Mouse (Mus musculus) lung, embryonic 16.5 days (tissue): ENCODE measurements at regions not wholly inside any gene's neighbourhood (a gene's known extent, or its start where the extent isn't known, plus 50 kb on each side); places are given as distances from the start of the nearest gene placed in this dataset.
A peak's percentile ranks its signal among the peaks of the same experiment; 100 is the strongest.
"Not testable (repeated sequence)": the region's sequence is repeated elsewhere in the genome, so short reads cannot be mapped to it uniquely, and the experiment has no call there.

Source experiments
- ATAC-seq: fragments of 200-750 bp; cut with Nextera tagmentation; 2 replicates; pipeline ENCODE4 v1.8.0; 2017; ENCODE audit warnings: low read depth, mild to moderate bottlenecking, moderate library complexity
- H3K27ac ChIP-seq: fragments of 300-500 bp; sonication (generic); 2 replicates; pipeline ENCODE4 v1.5.1; 2014; ENCODE audit warnings: mild to moderate bottlenecking, control low read depth, low read length
- H3K27me3 ChIP-seq: fragments of 300-500 bp; sonication (generic); 2 replicates; pipeline ENCODE4 v1.6.1; 2014; ENCODE audit warnings: low read depth, low read length, mixed read lengths; ENCODE audit not compliant: control insufficient read depth, insufficient read depth
- H3K36me3 ChIP-seq: fragments of 300-500 bp; sonication (generic); 2 replicates; pipeline ENCODE4 v1.6.1; 2014; ENCODE audit warnings: low read length; ENCODE audit not compliant: control insufficient read depth, insufficient read depth
- H3K4me1 ChIP-seq: fragments of 300-500 bp; sonication (generic); replicated peaks from 2 replicates; pipeline ENCODE4 v1.6.1; 2014; ENCODE audit warnings: low read length, mixed read lengths; ENCODE audit not compliant: control insufficient read depth, insufficient read depth
- H3K4me2 ChIP-seq: fragments of 300-500 bp; sonication (generic); 2 replicates; pipeline ENCODE4 v1.6.1; 2014; ENCODE audit warnings: low read depth, low read length, control low read depth
- H3K4me3 ChIP-seq: fragments of 300-500 bp; sonication (generic); 2 replicates; pipeline ENCODE4 v1.5.1; 2014; ENCODE audit warnings: mild to moderate bottlenecking, low read length, control low read depth
- H3K9ac ChIP-seq: fragments of 300-500 bp; sonication (generic); 2 replicates; pipeline ENCODE4 v1.6.1; 2014; ENCODE audit warnings: low read length, control low read depth
- H3K9me3 ChIP-seq: fragments of 300-500 bp; sonication (generic); 2 replicates; pipeline ENCODE4 v1.6.1; 2016; ENCODE audit warnings: low read length; ENCODE audit not compliant: control insufficient read depth
- WGBS: fragments of 180-500 bp; shearing (Covaris S2); extraction: QIAGEN DNeasy Blood & Tissue Kit; methylation state at CpG from one replicate; pipeline ENCODE4 v1.1.7; 2014; 5-methylcytosine and 5-hydroxymethylcytosine counted together

DNA sequence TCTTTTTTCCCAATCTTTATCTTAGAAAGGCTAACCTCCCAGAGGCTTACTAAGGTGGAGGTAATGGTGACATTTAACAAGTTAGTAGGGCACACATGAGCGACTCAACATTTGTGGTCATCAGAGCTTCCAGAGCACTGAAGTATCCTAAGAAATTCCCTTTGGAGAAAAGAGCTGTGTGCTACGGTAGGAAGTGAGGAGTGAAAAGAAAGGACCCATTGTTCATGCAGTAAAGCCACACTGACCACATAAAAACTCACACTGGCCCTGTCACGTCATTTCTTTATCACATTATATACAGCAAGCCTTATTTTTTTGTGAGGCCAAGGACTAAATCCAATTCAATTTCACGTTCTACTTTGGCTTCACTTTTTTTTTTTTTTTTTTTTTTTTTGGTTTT, 80.7 kb upstream of the Dynlt1c start:
- not testable (repeated sequence) for H3K9me3 ChIP-seq, H3K27ac ChIP-seq, H3K36me3 ChIP-seq, H3K4me1 ChIP-seq, H3K9ac ChIP-seq, ATAC-seq, H3K27me3 ChIP-seq, H3K4me3 ChIP-seq, H3K4me2 ChIP-seq
- WGBS: 56% methylated on average over 4 of the region's 4 CpGs

DNA sequence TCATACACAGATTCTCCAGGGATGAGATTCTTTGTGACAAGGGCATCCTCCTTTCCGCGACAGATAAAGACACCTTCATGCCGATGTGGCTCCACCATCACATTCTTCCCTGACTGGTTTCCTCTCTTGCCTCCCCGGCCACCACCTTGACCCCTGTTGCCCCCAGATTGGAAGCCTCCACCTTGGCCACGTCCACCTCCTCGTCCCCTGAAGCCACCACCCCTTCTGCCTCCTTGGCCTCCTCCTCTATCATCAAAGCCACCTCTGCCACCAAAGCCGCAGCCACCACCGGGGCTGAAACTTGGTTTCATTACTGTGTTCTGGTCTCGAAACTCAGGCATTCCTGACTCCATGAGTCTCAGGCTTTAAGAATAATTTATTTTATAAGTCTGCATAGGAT, 79.3 kb upstream of the Dynlt1c start:
- H3K27ac ChIP-seq, H3K4me2 ChIP-seq, ATAC-seq, H3K4me3 ChIP-seq, H3K4me1 ChIP-seq, H3K27me3 ChIP-seq, H3K9ac ChIP-seq, H3K36me3 ChIP-seq, H3K9me3 ChIP-seq: not testable (repeated sequence)
- WGBS: 65% methylated on average over 4 of the region's 9 CpGs

DNA sequence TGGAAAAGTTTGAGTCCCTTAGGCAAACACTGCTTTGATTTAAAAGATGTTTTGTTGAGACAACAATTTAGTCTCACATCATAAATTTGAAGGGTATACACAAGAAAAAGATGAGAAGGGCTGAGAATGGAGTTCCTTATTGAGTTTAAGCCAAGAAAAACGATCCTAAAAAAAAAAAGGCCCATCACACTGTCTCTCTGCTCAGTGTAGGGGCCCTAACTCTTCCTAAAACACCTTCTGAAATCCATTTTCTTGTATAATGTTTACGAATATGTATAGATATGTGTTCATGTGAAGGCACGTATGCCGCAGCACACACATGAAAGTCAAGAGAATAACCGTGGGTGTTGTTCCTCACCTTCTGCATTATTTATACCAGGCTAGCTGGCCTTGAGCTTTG, 62.7 kb upstream of the Dynlt1c start:
- ATAC-seq: peak; percentile 68
- H3K9me3 ChIP-seq, H3K9ac ChIP-seq, H3K27ac ChIP-seq, H3K4me3 ChIP-seq, H3K36me3 ChIP-seq, H3K27me3 ChIP-seq, H3K4me2 ChIP-seq, H3K4me1 ChIP-seq: not testable (repeated sequence)
- WGBS: no CpG with 5 or more reads among the region's 5 CpGs

DNA sequence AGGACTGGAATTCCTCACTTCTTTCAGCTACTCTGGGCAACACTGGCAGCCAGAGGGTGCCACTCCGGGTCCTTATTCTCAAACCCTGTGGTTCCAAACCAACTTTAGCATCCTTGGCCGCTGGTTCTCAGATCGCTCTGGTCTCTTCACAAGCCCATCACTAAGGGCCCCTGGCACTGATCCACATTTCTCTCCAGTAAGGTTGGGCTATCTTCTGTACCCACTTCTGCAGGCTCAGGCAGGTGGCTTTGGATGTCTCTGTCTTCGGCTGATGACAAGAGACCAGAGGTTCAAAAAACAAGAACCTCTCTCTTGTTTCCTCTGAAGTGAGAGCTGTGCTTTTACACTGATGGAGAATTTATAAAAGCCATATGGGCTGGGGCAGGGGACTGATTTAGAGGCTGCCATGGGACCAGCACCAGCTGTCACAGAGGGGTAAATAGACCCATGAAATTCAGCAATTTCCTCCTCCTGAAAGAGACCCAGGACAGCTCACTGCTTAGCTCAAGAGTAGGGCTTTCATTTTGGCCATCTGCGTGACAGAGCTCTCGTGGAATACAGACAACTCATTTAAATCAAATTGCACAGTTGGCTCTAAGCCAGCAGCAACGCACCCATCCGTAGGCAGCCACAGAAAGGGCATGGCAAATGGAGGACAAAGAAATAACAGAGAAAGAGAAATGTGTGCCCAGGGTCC, 54.3 kb upstream of the Dynlt1c start:
- H3K4me2 ChIP-seq, H3K4me1 ChIP-seq, H3K9me3 ChIP-seq, H3K27ac ChIP-seq, H3K9ac ChIP-seq, H3K27me3 ChIP-seq, H3K4me3 ChIP-seq, H3K36me3 ChIP-seq: not testable (repeated sequence)
- WGBS: no CpG with 5 or more reads among the region's 8 CpGs
- peak; percentile 65 for ATAC-seq

- H3K27me3 ChIP-seq, H3K4me1 ChIP-seq, H3K4me3 ChIP-seq, H3K9me3 ChIP-seq, H3K36me3 ChIP-seq, H3K9ac ChIP-seq, H3K27ac ChIP-seq, H3K4me2 ChIP-seq: not testable (repeated sequence)
- no CpG with 5 or more reads among the region's 6 CpGs for WGBS
- ATAC-seq: 0 out of 2 replicates have a peak, but pooled peaks have one; percentile 7
These were observed 53.5 kb upstream of the Dynlt1c start for GRCm38 (mm10) chr17:6547937-6548336.
